Mouse (Mus musculus) midbrain, postnatal 0 days (tissue): ENCODE results near the gene Rhox4g. TPM values are rescaled to one million over a fixed set of nuclear protein-coding genes. Genes with fewer than 3 reads are reported as not detected.
"Not testable (repeated sequence)": the region's sequence is repeated elsewhere in the genome, so short reads cannot be mapped to it uniquely, and the experiment has no call there.

Experiments used
- ATAC-seq: fragments of 200-750 bp; cut with Nextera tagmentation; 2 replicates; pipeline ENCODE4 v1.8.0; 2017; ENCODE audit warnings: moderate number of reproducible peaks, mild to moderate bottlenecking, moderate TSS enrichment, moderate library complexity; ENCODE audit not compliant: low FRiP score
- DNase-seq: peaks from one replicate; pipeline ENCODE4 v3.0.0-alpha.2; 2015; ENCODE audit warnings: low spot score
- H3K27ac ChIP-seq: fragments of 300-500 bp; sonication (generic); 2 replicates; pipeline ENCODE4 v1.5.1; 2014; ENCODE audit warnings: low read depth, mild to moderate bottlenecking, low read length, mixed read lengths
- H3K27me3 ChIP-seq: fragments of 300-500 bp; sonication (generic); 2 replicates; pipeline ENCODE4 v1.6.1; 2014; ENCODE audit warnings: low read length, control low read depth, mixed read lengths; ENCODE audit not compliant: insufficient read depth
- H3K36me3 ChIP-seq: fragments of 300-500 bp; sonication (generic); 2 replicates; pipeline ENCODE4 v1.6.1; 2014; ENCODE audit warnings: low read length, control low read depth, mixed read lengths; ENCODE audit not compliant: insufficient read depth
- H3K4me1 ChIP-seq: fragments of 300-500 bp; sonication (generic); 2 replicates; pipeline ENCODE4 v1.6.1; 2014; ENCODE audit warnings: mild to moderate bottlenecking, control low read depth, antibody characterized with exemption, low read length, mixed read lengths; ENCODE audit not compliant: insufficient read depth
- H3K4me2 ChIP-seq: fragments of 300-500 bp; sonication (generic); 2 replicates; pipeline ENCODE4 v1.6.1; 2014; ENCODE audit warnings: low read depth, mild to moderate bottlenecking, low read length, mixed read lengths; ENCODE audit not compliant: poor library complexity, severe bottlenecking
- H3K4me3 ChIP-seq: fragments of 300-500 bp; sonication (generic); 2 replicates; pipeline ENCODE4 v1.5.1; 2014; ENCODE audit warnings: low read depth, mild to moderate bottlenecking, low read length, moderate library complexity
- H3K9ac ChIP-seq: fragments of 300-500 bp; sonication (generic); replicated peaks from 2 replicates; pipeline ENCODE4 v1.6.1; 2014; ENCODE audit warnings: mild to moderate bottlenecking, low read length, moderate library complexity, mixed read lengths; ENCODE audit not compliant: poor library complexity, severe bottlenecking
- H3K9me3 ChIP-seq: fragments of 300-500 bp; sonication (generic); 2 replicates; pipeline ENCODE4 v1.6.1; 2016; ENCODE audit warnings: low read length, control low read depth
- CTCF ChIP-seq: IDR thresholded peaks from 2 replicates; pipeline ENCODE4 v1.5.1; 2016; ENCODE audit warnings: antibody characterized with exemption, mild to moderate bottlenecking
- WGBS: fragments of 180-500 bp; shearing (Covaris S2); extraction: QIAGEN DNeasy Blood & Tissue Kit; methylation state at CpG from one replicate; pipeline ENCODE4 v1.1.7; 2014; 5-methylcytosine and 5-hydroxymethylcytosine counted together
- polyA plus RNA-seq: library from polyadenylated mRNA; unstranded; fragments of >200 nt; fragmentation: Nextera tagmentation; extraction: Ambion mirVana; gene quantifications from 2 replicates; pipeline ENCODE4 v1.2.1, GENCODE M21; 2015
- total RNA-seq: library from RNA; depleted of rRNA; stranded (reverse); fragments of >200 nt; gene quantifications from 2 replicates; pipeline ENCODE4 v1.2.3, GENCODE M21; 2014; rRNA removed

The Rhox4g gene
- not detected in 2 replicates for total RNA-seq
- polyA plus RNA-seq, result not detected in 2 replicates

GRCm38 (mm10) chrX:37651227-37651626 is at the start of gene Rhox4g:
TSS of gene Rhox4g (minus strand) at chrX:37651327.
- 91% methylated on average over 15 of the region's 20 CpGs for WGBS
- not testable (repeated sequence) for H3K4me3 ChIP-seq, H3K9ac ChIP-seq, ATAC-seq, H3K27ac ChIP-seq, H3K4me2 ChIP-seq, H3K27me3 ChIP-seq, H3K36me3 ChIP-seq, H3K9me3 ChIP-seq, H3K4me1 ChIP-seq, DNase-seq

DNA sequence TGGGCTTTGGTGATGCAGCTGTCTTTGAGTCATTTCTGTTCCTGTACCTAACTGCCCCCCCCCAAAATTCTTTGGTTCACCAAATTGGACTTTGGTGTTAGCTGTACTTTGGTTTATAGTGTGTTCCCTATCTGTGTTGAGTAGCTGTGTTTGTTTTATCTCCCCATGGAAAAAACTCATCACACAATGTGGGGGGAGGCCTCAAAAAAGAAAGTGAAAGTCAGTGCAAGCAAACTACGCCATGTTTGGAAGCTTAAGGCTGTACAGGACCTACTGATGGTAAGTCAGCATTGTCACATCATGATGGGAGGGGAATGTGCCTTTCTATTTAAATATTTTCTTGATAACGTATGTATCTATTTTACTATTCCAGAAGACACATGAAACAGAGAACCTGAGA is 41.1 kb upstream of the Rhox4g start:
- no peak for ATAC-seq
- Histone ChIP-seq H3K27ac (no peak overlapping the region), H3K4me2 (no peak overlapping the region), H3K9me3 (no peaks in the 10 kb centered on the region), H3K4me3 (no peak overlapping the region), H3K27me3 (no peaks in the 10 kb centered on the region), H3K4me1 (no peaks in the 10 kb centered on the region), H3K9ac (no peak overlapping the region), H3K36me3 (no peaks in the 10 kb centered on the region)
- 60% methylated on average over 2 of the region's 2 CpGs for WGBS
- TF ChIP-seq CTCF, result no peak
- DNase-seq, result no peak

- DNase-seq (no peak), ATAC-seq (no peak)
- Histone ChIP-seq H3K4me1 (no peaks in the 10 kb centered on the region), H3K9me3 (no peaks in the 10 kb centered on the region), H3K4me2 (no peak overlapping the region), H3K27me3 (no peaks in the 10 kb centered on the region), H3K36me3 (no peaks in the 10 kb centered on the region), H3K9ac (no peak overlapping the region), H3K4me3 (no peak overlapping the region), H3K27ac (no peak overlapping the region)
- 86% methylated on average over 21 of the region's 24 CpGs for WGBS
- TF ChIP-seq CTCF, result no peak
These were observed 32.0 kb upstream of the Rhox4g start for GRCm38 (mm10) chrX:37683031-37683715.

- H3K4me1 ChIP-seq, H3K9ac ChIP-seq, H3K36me3 ChIP-seq, ATAC-seq, H3K4me2 ChIP-seq, H3K27me3 ChIP-seq, DNase-seq, H3K27ac ChIP-seq, H3K4me3 ChIP-seq, H3K9me3 ChIP-seq: not testable (repeated sequence)
- 89% methylated on average over 8 of the region's 8 CpGs for WGBS
These were observed 22.1 kb upstream of the Rhox4g start, which contains the start of gene Rhox2h for GRCm38 (mm10) chrX:37673177-37673576. TSS of gene Rhox2h (minus strand) at chrX:37673277.

- H3K36me3 ChIP-seq, H3K9me3 ChIP-seq, H3K4me3 ChIP-seq, H3K27ac ChIP-seq, H3K27me3 ChIP-seq, DNase-seq, H3K4me2 ChIP-seq, H3K4me1 ChIP-seq, H3K9ac ChIP-seq, ATAC-seq: not testable (repeated sequence)
- 80% methylated on average over 1 of the region's 3 CpGs for WGBS
These were observed 17.5 kb upstream of the Rhox4g start, which contains the start of gene Rhox3h for GRCm38 (mm10) chrX:37668664-37669063. TSS of gene Rhox3h (minus strand) at chrX:37668764.

DNA sequence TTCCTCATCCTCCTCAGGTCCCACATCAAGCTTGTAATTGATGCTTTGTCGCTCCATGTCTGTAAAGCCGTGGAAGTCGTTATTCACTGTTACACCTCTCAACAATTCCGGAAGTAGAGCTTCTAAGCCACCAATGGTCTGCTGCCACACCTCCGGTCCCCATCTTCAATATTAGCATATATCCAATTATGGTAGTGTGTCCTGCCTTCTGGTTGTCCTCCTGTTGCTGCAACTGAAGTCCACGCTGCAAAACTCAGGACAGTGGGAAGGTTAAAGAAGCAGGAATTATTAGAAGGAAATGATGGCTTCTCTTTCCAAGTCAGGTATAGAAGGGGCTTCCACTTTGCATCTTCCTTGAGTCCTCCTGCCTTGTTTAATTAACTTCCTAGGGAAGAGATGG is 7.8 kb downstream of the Rhox4g start, which contains the start of gene Rhox2g:
Rhox2g (minus strand) TSS at position 101 of the 400 bp plus-strand sequence.
- not testable (repeated sequence) for ATAC-seq, H3K27me3 ChIP-seq, H3K36me3 ChIP-seq, DNase-seq, H3K4me3 ChIP-seq, H3K4me1 ChIP-seq, H3K27ac ChIP-seq, H3K9me3 ChIP-seq, H3K4me2 ChIP-seq, H3K9ac ChIP-seq
- 90% methylated on average over 6 of the region's 6 CpGs for WGBS

- not testable (repeated sequence) for ATAC-seq, H3K36me3 ChIP-seq, DNase-seq, H3K4me2 ChIP-seq, H3K27ac ChIP-seq, H3K9ac ChIP-seq, H3K4me3 ChIP-seq, H3K9me3 ChIP-seq, H3K27me3 ChIP-seq, H3K4me1 ChIP-seq
- 88% methylated on average over 2 of the region's 2 CpGs for WGBS
These were observed 22.6 kb downstream of the Rhox4g start, which contains the start of gene Rhox3g for GRCm38 (mm10) chrX:37628512-37628911. TSS of gene Rhox3g (minus strand) at chrX:37628612.

DNA sequence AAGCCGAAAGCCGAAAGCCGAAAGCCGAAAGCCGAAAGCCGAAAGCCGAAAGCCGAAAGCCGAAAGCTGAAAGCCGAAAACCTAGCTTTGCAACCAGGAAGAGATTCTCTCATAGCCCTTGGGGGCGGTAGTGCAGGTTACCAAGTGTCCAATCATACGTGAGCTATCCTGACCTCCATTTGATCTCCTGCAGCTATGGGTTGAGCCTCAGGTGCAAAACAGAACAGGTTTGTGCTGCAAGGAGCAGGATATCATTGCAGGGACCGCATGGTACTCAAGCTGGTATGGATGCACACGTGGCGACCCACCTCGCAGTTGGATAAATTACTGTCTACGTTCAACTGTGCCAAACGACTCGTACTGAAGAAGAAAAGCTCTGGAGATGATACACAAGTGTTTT is 43.5 kb downstream of the Rhox4g start, which contains the start of gene Rhox4f:
Rhox4f (minus strand) TSS at position 101 of the 400 bp plus-strand sequence.
- not testable (repeated sequence) for H3K4me3 ChIP-seq, H3K27me3 ChIP-seq, DNase-seq, H3K4me1 ChIP-seq, H3K9ac ChIP-seq, H3K4me2 ChIP-seq, H3K27ac ChIP-seq, H3K9me3 ChIP-seq, H3K36me3 ChIP-seq, ATAC-seq
- 95% methylated on average over 15 of the region's 19 CpGs for whole genome bisulfite sequencing
